Mouse (Mus musculus) kidney, postnatal 0 days (tissue): ENCODE measurements around the gene Pard3. TPM values are rescaled to one million over a fixed set of nuclear protein-coding genes. Genes with fewer than 3 reads are reported as not detected.

Experiments used
- ATAC-seq: fragments of 200-750 bp; cut with Nextera tagmentation; replicated peaks from 2 replicates; pipeline ENCODE4 v1.8.0; 2017; ENCODE audit warnings: low read depth, moderate number of reproducible peaks, moderate TSS enrichment, moderate library complexity; ENCODE audit not compliant: low FRiP score
- DNase-seq: peaks from one replicate; pipeline ENCODE4 v3.0.0-alpha.2; 2016; ENCODE audit warnings: low spot score
- H3K27ac ChIP-seq: fragments of 300-500 bp; sonication (generic); 2 replicates; pipeline ENCODE4 v1.5.1; 2014; ENCODE audit warnings: mild to moderate bottlenecking
- H3K27me3 ChIP-seq: fragments of 300-500 bp; sonication (generic); 2 replicates; pipeline ENCODE4 v1.6.1; 2014; ENCODE audit warnings: low read length, mixed read lengths; ENCODE audit not compliant: insufficient read depth
- H3K36me3 ChIP-seq: fragments of 300-500 bp; sonication (generic); 2 replicates; pipeline ENCODE4 v1.6.1; 2014; ENCODE audit warnings: low read length, mixed read lengths; ENCODE audit not compliant: insufficient read depth
- H3K4me1 ChIP-seq: fragments of 300-500 bp; sonication (generic); replicated peaks from 2 replicates; pipeline ENCODE4 v1.6.1; 2014; ENCODE audit warnings: antibody characterized with exemption, low read length, mixed read lengths; ENCODE audit not compliant: insufficient read depth
- H3K4me2 ChIP-seq: fragments of 300-500 bp; sonication (generic); 2 replicates; pipeline ENCODE4 v1.6.1; 2014; ENCODE audit warnings: mild to moderate bottlenecking, low read length, moderate library complexity, mixed read lengths
- H3K4me3 ChIP-seq: fragments of 300-500 bp; sonication (generic); replicated peaks from 2 replicates; pipeline ENCODE4 v1.5.1; 2014; ENCODE audit warnings: low read depth, low read length
- H3K9ac ChIP-seq: fragments of 300-500 bp; sonication (generic); 2 replicates; pipeline ENCODE4 v1.6.1; 2014; ENCODE audit warnings: low read depth, low read length
- H3K9me3 ChIP-seq: fragments of 300-500 bp; sonication (generic); replicated peaks from 2 replicates; pipeline ENCODE4 v1.6.1; 2016; ENCODE audit warnings: low read length, inconsistent platforms, mixed read lengths
- CTCF ChIP-seq: IDR thresholded peaks from 2 replicates; pipeline ENCODE4 v1.5.1; 2016; ENCODE audit warnings: antibody characterized with exemption, low read depth, mild to moderate bottlenecking, moderate library complexity
- WGBS: fragments of 180-500 bp; shearing (Covaris S2); extraction: QIAGEN DNeasy Blood & Tissue Kit; methylation state at CpG from one replicate; pipeline ENCODE4 v1.1.7; 2014; 5-methylcytosine and 5-hydroxymethylcytosine counted together
- polyA plus RNA-seq: library from polyadenylated mRNA; unstranded; fragments of >200 nt; fragmentation: Nextera tagmentation; extraction: Ambion mirVana; gene quantifications from 2 replicates; pipeline ENCODE4 v1.2.1, GENCODE M21; 2015

Pard3 gene
- polyA plus RNA-seq, 1 experiment from 2014 or later = 23.1 TPM

GRCm38 (mm10) chr8:127079244-127079805 lies 15.6 kb downstream of the Pard3 start:
- Histone ChIP-seq H3K36me3 (no peaks in the 10 kb centered on the region), H3K27ac (no peak overlapping the region), H3K4me1 (peaks cover 15% of the 10 kb centered on the region), H3K9ac (no peak overlapping the region), H3K27me3 (no peaks in the 10 kb centered on the region), H3K9me3 (no peaks in the 10 kb centered on the region), H3K4me2 (no peak overlapping the region), H3K4me3 (no peak overlapping the region)
- 42% methylated on average over 5 of the region's 5 CpGs for WGBS
- ATAC-seq = no peak
- no peak for DNase-seq
- TF ChIP-seq CTCF = no peak

- Histone ChIP-seq H3K9me3 (no peaks in the 10 kb centered on the region), H3K36me3 (no peaks in the 10 kb centered on the region), H3K4me2 (no peak overlapping the region), H3K4me3 (no peak overlapping the region), H3K9ac (no peak overlapping the region), H3K27ac (no peak overlapping the region), H3K27me3 (no peaks in the 10 kb centered on the region), H3K4me1 (peaks cover 15% of the 10 kb centered on the region)
- no peak for DNase-seq
- TF ChIP-seq CTCF = no peak
- ATAC-seq = no peak
- WGBS = 71% methylated on average over 3 of the region's 3 CpGs
These were observed 17.6 kb downstream of the Pard3 start for GRCm38 (mm10) chr8:127081297-127081696.

GRCm38 (mm10) chr8:127082486-127082885 lies 18.8 kb downstream of the Pard3 start:
- WGBS = 85% methylated on average over 2 of the region's 2 CpGs
- H3K4me1 ChIP-seq = peaks cover 8% of the 10 kb centered on the region
- no peak for ATAC-seq
- no peaks in the 10 kb centered on the region for H3K36me3 ChIP-seq
- H3K27me3 ChIP-seq = no peaks in the 10 kb centered on the region
- no peak overlapping the region for H3K27ac ChIP-seq
- no peaks in the 10 kb centered on the region for H3K9me3 ChIP-seq
- no peak for TF ChIP-seq CTCF
- no peak overlapping the region for H3K4me2 ChIP-seq
- H3K9ac ChIP-seq = no peak overlapping the region
- DNase-seq = no peak
- no peak overlapping the region for H3K4me3 ChIP-seq

GRCm38 (mm10) chr8:127084565-127084964 lies 20.9 kb downstream of the Pard3 start:
- ATAC-seq (no peak), DNase-seq (no peak)
- Histone ChIP-seq H3K4me2 (no peak overlapping the region), H3K9me3 (no peaks in the 10 kb centered on the region), H3K4me1 (peaks cover 21% of the 10 kb centered on the region), H3K9ac (no peak overlapping the region), H3K36me3 (no peaks in the 10 kb centered on the region), H3K27me3 (no peaks in the 10 kb centered on the region), H3K27ac (no peak overlapping the region), H3K4me3 (no peak overlapping the region)
- WGBS = 74% methylated on average over 6 of the region's 6 CpGs
- TF ChIP-seq CTCF = no peak

GRCm38 (mm10) chr8:127087434-127087833 lies 23.7 kb downstream of the Pard3 start:
- Histone ChIP-seq H3K4me1 (peaks cover 22% of the 10 kb centered on the region), H3K4me2 (no peak overlapping the region), H3K27me3 (no peaks in the 10 kb centered on the region), H3K4me3 (no peak overlapping the region), H3K27ac (no peak overlapping the region), H3K9me3 (no peaks in the 10 kb centered on the region), H3K36me3 (no peaks in the 10 kb centered on the region), H3K9ac (no peak overlapping the region)
- DNase-seq (no peak), ATAC-seq (no peak)
- TF ChIP-seq CTCF = no peak
- WGBS = 63% methylated on average over 1 of the region's 1 CpGs

GRCm38 (mm10) chr8:127088372-127088771 lies 24.7 kb downstream of the Pard3 start:
- Histone ChIP-seq H3K9me3 (no peaks in the 10 kb centered on the region), H3K4me2 (no peak overlapping the region), H3K36me3 (no peaks in the 10 kb centered on the region), H3K4me3 (no peak overlapping the region), H3K4me1 (peaks cover 24% of the 10 kb centered on the region), H3K27ac (no peak overlapping the region), H3K27me3 (no peaks in the 10 kb centered on the region), H3K9ac (no peak overlapping the region)
- DNase-seq = peak; percentile 34
- 12% methylated on average over 9 of the region's 9 CpGs for WGBS
- no peak for ATAC-seq
- TF ChIP-seq CTCF = no peak

GRCm38 (mm10) chr8:127089021-127089420 lies 25.3 kb downstream of the Pard3 start:
- no peak overlapping the region for H3K4me3 ChIP-seq
- H3K4me2 ChIP-seq = no peak overlapping the region
- no peaks in the 10 kb centered on the region for H3K27me3 ChIP-seq
- no peaks in the 10 kb centered on the region for H3K36me3 ChIP-seq
- DNase-seq (peak; percentile 44), ATAC-seq (no peak)
- no peak overlapping the region for H3K9ac ChIP-seq
- 15% methylated on average over 8 of the region's 8 CpGs for WGBS
- no peaks in the 10 kb centered on the region for H3K9me3 ChIP-seq
- no peak overlapping the region for H3K27ac ChIP-seq
- peaks cover 24% of the 10 kb centered on the region for H3K4me1 ChIP-seq
- TF ChIP-seq CTCF = no peak
